Mouse (Mus musculus): ENCODE measurements around the gene Usp36. TPM values are rescaled to one million over a fixed set of nuclear protein-coding genes. Genes with fewer than 3 reads are reported as not detected.

Gene Usp36
- polyA plus RNA-seq, 1 experiment: 19.0 TPM

DNA sequence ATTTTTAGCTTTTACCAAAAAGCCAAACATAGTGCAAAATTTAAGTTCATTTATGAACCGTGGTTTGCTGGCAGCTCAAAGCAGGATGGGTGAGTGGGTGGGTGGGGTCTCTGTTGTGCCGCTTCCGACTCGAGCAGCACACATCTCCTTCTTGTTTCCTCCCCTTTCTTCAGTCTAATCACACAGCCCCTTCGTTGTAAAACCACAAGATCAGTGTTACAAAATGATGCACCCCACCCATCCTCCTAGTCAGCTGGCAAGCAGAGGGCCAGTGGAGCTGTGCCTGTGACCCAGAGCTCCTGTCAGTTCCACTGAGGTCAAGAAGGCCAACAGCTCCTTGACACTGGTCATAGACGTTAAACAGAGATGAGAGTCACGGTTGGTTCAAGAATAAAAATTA is 62.4 kb downstream of the Usp36 start:
- Histone ChIP-seq H3K4me3 (replicated peaks; ENCODE audit: extremely low read depth, low read depth, low read length) (no peak overlapping the region), H3K4me1 (ENCODE audit: control insufficient read depth, insufficient read depth, low read length) (peaks cover 40% of the 10 kb centered on the region)
- TF ChIP-seq CTCF (IDR thresholded peaks at IDR 0.05; ENCODE audit: insufficient read depth, low read length) (no peak), POLR2A (IDR thresholded peaks at IDR 0.05; ENCODE audit: borderline replicate concordance, extremely low read depth, low read depth, low read length) (no peak)
- DNase-seq: no peak
- 22% methylated on average over 7 of the region's 7 CpGs for WGBS

DNA sequence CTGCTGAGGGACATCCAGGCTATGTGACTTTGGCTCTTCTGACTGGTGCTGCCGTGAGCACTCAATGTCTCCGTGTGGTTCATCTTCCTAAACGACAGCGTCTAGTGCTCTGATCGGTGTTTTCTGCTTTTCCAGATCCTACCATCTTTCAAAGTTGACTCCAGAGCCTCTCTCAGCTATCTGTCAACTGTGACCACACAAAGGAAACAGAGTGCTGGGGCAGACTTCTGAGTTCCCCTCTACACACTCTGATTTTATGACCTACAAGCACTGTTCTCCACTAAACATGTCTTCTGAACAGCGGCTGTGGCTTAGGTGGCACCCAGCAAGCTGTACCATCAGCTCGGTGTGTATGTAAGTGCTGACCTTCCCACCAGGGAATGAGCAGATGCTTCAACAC is 63.2 kb downstream of the Usp36 start:
- DNase-seq: no peak
- no peak for TF ChIP-seq POLR2A (IDR thresholded peaks at IDR 0.05; ENCODE audit: borderline replicate concordance, extremely low read depth, low read depth, low read length)
- no peak for TF ChIP-seq CTCF (IDR thresholded peaks at IDR 0.05; ENCODE audit: insufficient read depth, low read length)
- H3K4me3 ChIP-seq (replicated peaks; ENCODE audit: extremely low read depth, low read depth, low read length): no peak overlapping the region
- peaks cover 36% of the 10 kb centered on the region for H3K4me1 ChIP-seq (ENCODE audit: control insufficient read depth, insufficient read depth, low read length)
- 75% methylated on average over 7 of the region's 7 CpGs for WGBS

DNA sequence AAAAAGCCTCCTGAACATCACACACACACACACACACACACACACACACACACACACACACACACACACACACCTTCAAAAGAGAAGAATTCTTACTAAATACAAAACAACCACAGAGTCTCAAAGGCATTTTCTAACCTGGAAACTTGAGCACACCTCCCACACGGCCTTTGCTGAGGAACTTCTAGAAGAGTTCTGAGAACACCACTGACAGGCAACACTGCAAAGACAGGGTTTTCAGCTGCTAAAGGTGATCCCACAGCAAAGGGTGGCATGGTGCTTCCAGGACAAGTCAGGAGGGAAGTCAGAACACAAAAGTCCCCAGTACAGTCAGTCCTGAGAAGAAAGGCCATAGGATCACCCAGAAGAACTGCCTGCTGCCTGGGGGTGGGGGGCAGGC is 64.2 kb downstream of the Usp36 start:
- DNase-seq: no peak
- TF ChIP-seq CTCF (IDR thresholded peaks at IDR 0.05; ENCODE audit: insufficient read depth, low read length): no peak
- no peak for TF ChIP-seq POLR2A (IDR thresholded peaks at IDR 0.05; ENCODE audit: borderline replicate concordance, extremely low read depth, low read depth, low read length)
- 47% methylated on average over 1 of the region's 1 CpGs for WGBS
- no peak overlapping the region for H3K4me3 ChIP-seq (replicated peaks; ENCODE audit: extremely low read depth, low read depth, low read length)
- H3K4me1 ChIP-seq (ENCODE audit: control insufficient read depth, insufficient read depth, low read length): peaks cover 36% of the 10 kb centered on the region

DNA sequence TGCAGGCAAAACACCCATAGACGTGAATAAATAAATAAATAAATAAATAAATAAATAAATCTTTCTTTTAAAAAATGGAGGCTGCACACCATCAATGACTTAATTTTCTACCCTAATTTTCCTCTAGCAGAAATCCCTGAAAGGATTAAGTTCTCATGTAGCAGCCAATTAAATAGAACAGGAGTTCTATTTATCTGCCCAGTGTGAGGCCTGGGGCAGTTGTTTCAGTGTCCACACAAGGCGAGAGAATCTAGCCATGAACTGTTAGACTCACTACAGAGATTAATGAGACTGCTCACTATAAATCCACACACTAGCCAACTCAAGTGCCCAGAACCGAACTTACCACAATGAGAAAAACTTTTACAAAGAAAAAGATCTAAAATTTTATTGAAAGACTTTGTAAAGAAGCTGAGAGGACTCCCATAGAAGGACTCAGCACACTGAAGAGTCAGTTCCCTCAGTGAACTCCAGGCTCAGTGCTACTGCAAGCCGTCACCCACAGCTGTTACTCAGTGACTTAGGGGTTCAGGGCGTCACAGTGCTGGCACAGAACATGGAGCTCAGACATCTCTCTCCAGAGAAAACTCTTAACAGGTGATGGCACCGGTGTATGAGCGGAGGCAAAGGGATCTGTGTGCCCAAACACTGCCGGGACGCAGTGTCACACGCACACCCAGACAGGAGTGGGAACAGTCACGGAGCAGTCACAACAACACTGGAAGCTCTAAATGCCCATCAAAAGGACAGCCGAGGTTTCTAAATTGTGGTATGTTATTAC is 64.8 kb downstream of the Usp36 start:
- 79% methylated on average over 12 of the region's 12 CpGs for WGBS
- TF ChIP-seq CTCF (IDR thresholded peaks at IDR 0.05; ENCODE audit: insufficient read depth, low read length) (no peak), POLR2A (IDR thresholded peaks at IDR 0.05; ENCODE audit: borderline replicate concordance, extremely low read depth, low read depth, low read length) (no peak)
- peaks cover 33% of the 10 kb centered on the region for H3K4me1 ChIP-seq (ENCODE audit: control insufficient read depth, insufficient read depth, low read length)

DNA sequence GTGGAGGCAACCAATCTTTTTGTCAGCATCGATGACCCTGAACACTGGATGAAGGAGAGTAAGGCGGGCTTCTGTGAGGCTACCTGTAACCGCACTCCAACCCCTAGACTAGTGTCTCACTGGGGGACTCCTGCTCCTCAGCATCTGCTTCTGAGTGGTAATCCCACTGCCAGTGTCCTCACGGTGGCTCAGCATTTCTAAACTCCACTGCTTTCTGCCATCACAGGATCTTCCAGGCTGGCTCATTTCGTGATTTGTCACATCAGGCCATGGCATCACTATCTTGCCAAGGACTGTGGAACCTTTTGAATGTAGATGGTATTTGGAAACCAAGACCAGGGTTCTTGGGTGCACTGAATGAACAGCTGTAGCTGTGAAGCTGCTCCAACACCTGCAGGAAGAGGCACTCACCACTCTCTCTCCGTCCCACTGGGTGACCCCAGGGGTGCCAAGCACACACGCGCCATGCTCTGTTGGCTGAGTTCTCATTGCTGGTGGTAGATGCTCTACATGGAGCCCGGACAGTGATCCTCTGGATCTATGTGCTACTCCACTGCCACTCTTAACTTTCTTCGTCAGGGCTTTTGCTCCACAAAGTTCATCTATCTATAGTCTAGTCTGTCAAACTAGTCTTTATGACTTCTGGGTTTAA is 66.5 kb downstream of the Usp36 start:
- Histone ChIP-seq H3K4me3 (replicated peaks; ENCODE audit: extremely low read depth, low read depth, low read length) (no peak overlapping the region), H3K4me1 (ENCODE audit: control insufficient read depth, insufficient read depth, low read length) (peaks cover 28% of the 10 kb centered on the region)
- TF ChIP-seq POLR2A (IDR thresholded peaks at IDR 0.05; ENCODE audit: borderline replicate concordance, extremely low read depth, low read depth, low read length) (no peak), CTCF (IDR thresholded peaks at IDR 0.05; ENCODE audit: insufficient read depth, low read length) (no peak)
- 76% methylated on average over 10 of the region's 10 CpGs for WGBS
- no peak for DNase-seq

More for the DNA sequence above, 64.8 kb downstream of the Usp36 start:
- no peak overlapping the region for H3K4me3 ChIP-seq (replicated peaks; ENCODE audit: extremely low read depth, low read depth, low read length)
- DNase-seq: no peak

DNA sequence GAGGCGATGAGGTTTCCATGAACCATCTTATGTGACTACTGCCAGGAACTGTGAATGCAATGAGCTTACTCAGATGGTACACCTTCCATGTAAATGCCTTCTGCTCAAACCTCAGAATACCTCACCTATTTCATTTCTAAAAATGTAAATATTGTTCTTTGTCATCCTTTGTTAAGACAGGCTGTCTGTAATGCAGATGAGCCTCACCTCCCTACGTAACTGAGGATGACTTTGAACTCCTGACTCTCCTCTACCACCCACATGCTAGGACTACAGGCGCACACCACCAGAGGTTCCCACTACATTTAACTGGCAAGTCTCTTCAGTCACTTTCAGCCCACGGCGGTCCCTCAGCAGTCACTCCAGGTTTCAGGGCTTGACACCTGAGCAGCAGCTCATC is 67.1 kb downstream of the Usp36 start:
- TF ChIP-seq CTCF (IDR thresholded peaks at IDR 0.05; ENCODE audit: insufficient read depth, low read length) (no peak), POLR2A (IDR thresholded peaks at IDR 0.05; ENCODE audit: borderline replicate concordance, extremely low read depth, low read depth, low read length) (no peak)
- 67% methylated on average over 5 of the region's 5 CpGs for WGBS
- Histone ChIP-seq H3K4me3 (replicated peaks; ENCODE audit: extremely low read depth, low read depth, low read length) (no peak overlapping the region), H3K4me1 (ENCODE audit: control insufficient read depth, insufficient read depth, low read length) (peaks cover 22% of the 10 kb centered on the region)
- no peak for DNase-seq

DNA sequence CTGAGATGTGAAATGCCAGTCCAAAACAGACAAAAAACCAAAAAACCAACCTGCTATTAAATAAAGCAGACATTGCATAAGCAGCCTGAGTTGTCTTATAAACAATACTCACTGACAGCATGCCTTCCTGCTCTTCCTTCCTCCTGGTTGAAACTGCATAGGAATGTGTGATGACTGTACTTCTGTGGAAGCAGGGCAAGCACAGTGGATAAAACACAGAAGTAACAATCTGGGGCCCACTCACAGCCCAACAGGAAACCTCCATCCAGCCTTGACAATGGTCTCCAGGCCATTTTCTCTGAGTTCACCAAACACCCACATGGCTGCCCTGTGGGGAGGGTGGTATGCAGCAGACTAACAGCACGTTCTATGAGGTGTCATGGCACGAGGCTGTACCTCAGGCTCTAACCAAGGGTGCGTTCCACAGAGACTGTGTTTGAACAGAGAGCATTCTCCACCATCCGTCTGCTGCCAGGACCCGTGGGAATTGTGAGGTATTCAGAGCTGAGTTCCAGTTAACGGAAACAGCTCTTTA is 67.6 kb downstream of the Usp36 start:
- Histone ChIP-seq H3K4me3 (replicated peaks; ENCODE audit: extremely low read depth, low read depth, low read length) (no peak overlapping the region), H3K4me1 (ENCODE audit: control insufficient read depth, insufficient read depth, low read length) (peaks cover 19% of the 10 kb centered on the region)
- 29% methylated on average over 6 of the region's 6 CpGs for WGBS
- no peak for DNase-seq
- no peak for TF ChIP-seq CTCF (IDR thresholded peaks at IDR 0.05; ENCODE audit: insufficient read depth, low read length)
- no peak for TF ChIP-seq POLR2A (IDR thresholded peaks at IDR 0.05; ENCODE audit: borderline replicate concordance, extremely low read depth, low read depth, low read length)

DNA sequence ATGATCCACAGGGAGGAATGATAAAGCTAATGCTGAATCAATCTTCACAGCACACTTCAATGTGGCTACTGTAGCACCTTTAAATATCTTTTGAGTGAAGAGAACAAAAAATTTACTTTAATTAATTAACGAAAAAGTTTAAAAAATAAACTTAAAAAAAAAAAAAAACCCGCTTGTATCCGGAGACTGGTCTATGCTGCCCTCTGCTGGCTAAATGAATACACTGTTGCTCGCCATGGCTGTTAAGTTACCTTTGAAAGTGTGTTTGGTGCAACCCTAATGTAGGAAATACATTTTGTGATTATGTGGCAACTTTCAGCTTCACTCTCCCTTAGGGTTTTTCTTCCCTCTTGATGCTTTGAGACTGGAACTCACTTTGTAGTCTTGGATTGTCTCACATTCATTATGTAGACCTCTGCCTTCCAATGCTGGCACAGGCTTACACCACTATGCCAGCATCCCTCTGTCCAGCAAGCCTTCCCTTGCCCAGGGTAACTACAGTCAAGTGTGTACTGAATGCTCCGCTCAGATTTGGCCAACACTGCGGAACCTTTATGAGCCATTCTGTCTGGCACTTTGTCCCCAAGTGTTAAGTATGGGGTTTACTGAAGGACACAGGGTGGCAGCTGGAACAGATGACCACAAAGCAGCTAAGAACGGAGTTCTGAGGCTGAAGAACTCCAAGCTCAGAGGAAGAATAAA is 69.3 kb downstream of the Usp36 start:
- H3K4me1 ChIP-seq (ENCODE audit: control insufficient read depth, insufficient read depth, low read length): peaks cover 20% of the 10 kb centered on the region
- 22% methylated on average over 7 of the region's 7 CpGs for WGBS
- H3K4me3 ChIP-seq (replicated peaks; ENCODE audit: extremely low read depth, low read depth, low read length): no peak overlapping the region
- TF ChIP-seq CTCF (IDR thresholded peaks at IDR 0.05; ENCODE audit: insufficient read depth, low read length) (peak; percentile 42), POLR2A (IDR thresholded peaks at IDR 0.05; ENCODE audit: borderline replicate concordance, extremely low read depth, low read depth, low read length) (no peak)
- DNase-seq: no peak

DNA sequence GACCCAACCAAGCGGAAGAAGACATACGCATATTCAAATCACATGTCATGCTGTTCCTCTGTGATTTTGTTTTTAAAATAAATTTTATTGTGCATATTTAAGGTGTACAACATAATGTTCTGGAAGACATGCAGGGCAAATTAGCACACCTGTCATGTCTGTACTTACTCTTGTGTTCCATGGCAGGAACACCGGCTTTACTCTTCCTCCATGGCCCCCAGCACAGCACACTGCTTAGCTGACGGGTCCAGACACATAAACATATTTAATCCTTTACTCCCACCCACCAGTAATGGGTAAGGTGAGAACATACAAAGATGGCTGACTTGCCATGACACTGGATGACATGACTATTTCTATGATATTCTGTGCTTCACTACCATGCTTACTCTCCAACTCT is 71.0 kb downstream of the Usp36 start:
- DNase-seq: no peak
- WGBS: 94% methylated on average over 4 of the region's 4 CpGs
- Histone ChIP-seq H3K4me1 (ENCODE audit: control insufficient read depth, insufficient read depth, low read length) (peaks cover 25% of the 10 kb centered on the region), H3K4me3 (replicated peaks; ENCODE audit: extremely low read depth, low read depth, low read length) (no peak overlapping the region)
- TF ChIP-seq POLR2A (IDR thresholded peaks at IDR 0.05; ENCODE audit: borderline replicate concordance, extremely low read depth, low read depth, low read length) (no peak), CTCF (IDR thresholded peaks at IDR 0.05; ENCODE audit: insufficient read depth, low read length) (no peak)
